Mouse (Mus musculus) midbrain, postnatal 0 days (tissue): ENCODE measurements around the gene Enc1. TPM values are rescaled to one million over a fixed set of nuclear protein-coding genes. Genes with fewer than 3 reads are reported as not detected.
"Not testable (repeated sequence)": the region's sequence is repeated elsewhere in the genome, so short reads cannot be mapped to it uniquely, and the experiment has no call there.

Experiments used
- ATAC-seq: fragments of 200-750 bp; cut with Nextera tagmentation; 2 replicates; pipeline ENCODE4 v1.8.0; 2017; ENCODE audit warnings: moderate number of reproducible peaks, mild to moderate bottlenecking, moderate TSS enrichment, moderate library complexity; ENCODE audit not compliant: low FRiP score
- DNase-seq: peaks from one replicate; pipeline ENCODE4 v3.0.0-alpha.2; 2015; ENCODE audit warnings: low spot score
- H3K27ac ChIP-seq: fragments of 300-500 bp; sonication (generic); 2 replicates; pipeline ENCODE4 v1.5.1; 2014; ENCODE audit warnings: low read depth, mild to moderate bottlenecking, low read length, mixed read lengths
- H3K27me3 ChIP-seq: fragments of 300-500 bp; sonication (generic); 2 replicates; pipeline ENCODE4 v1.6.1; 2014; ENCODE audit warnings: low read length, control low read depth, mixed read lengths; ENCODE audit not compliant: insufficient read depth
- H3K36me3 ChIP-seq: fragments of 300-500 bp; sonication (generic); 2 replicates; pipeline ENCODE4 v1.6.1; 2014; ENCODE audit warnings: low read length, control low read depth, mixed read lengths; ENCODE audit not compliant: insufficient read depth
- H3K4me1 ChIP-seq: fragments of 300-500 bp; sonication (generic); 2 replicates; pipeline ENCODE4 v1.6.1; 2014; ENCODE audit warnings: mild to moderate bottlenecking, control low read depth, antibody characterized with exemption, low read length, mixed read lengths; ENCODE audit not compliant: insufficient read depth
- H3K4me2 ChIP-seq: fragments of 300-500 bp; sonication (generic); 2 replicates; pipeline ENCODE4 v1.6.1; 2014; ENCODE audit warnings: low read depth, mild to moderate bottlenecking, low read length, mixed read lengths; ENCODE audit not compliant: poor library complexity, severe bottlenecking
- H3K4me3 ChIP-seq: fragments of 300-500 bp; sonication (generic); 2 replicates; pipeline ENCODE4 v1.5.1; 2014; ENCODE audit warnings: low read depth, mild to moderate bottlenecking, low read length, moderate library complexity
- H3K9ac ChIP-seq: fragments of 300-500 bp; sonication (generic); replicated peaks from 2 replicates; pipeline ENCODE4 v1.6.1; 2014; ENCODE audit warnings: mild to moderate bottlenecking, low read length, moderate library complexity, mixed read lengths; ENCODE audit not compliant: poor library complexity, severe bottlenecking
- H3K9me3 ChIP-seq: fragments of 300-500 bp; sonication (generic); 2 replicates; pipeline ENCODE4 v1.6.1; 2016; ENCODE audit warnings: low read length, control low read depth
- CTCF ChIP-seq: IDR thresholded peaks from 2 replicates; pipeline ENCODE4 v1.5.1; 2016; ENCODE audit warnings: antibody characterized with exemption, mild to moderate bottlenecking
- whole genome bisulfite sequencing: fragments of 180-500 bp; shearing (Covaris S2); extraction: QIAGEN DNeasy Blood & Tissue Kit; methylation state at CpG from one replicate; pipeline ENCODE4 v1.1.7; 2014; 5-methylcytosine and 5-hydroxymethylcytosine counted together
- polyA plus RNA-seq: library from polyadenylated mRNA; unstranded; fragments of >200 nt; fragmentation: Nextera tagmentation; extraction: Ambion mirVana; gene quantifications from 2 replicates; pipeline ENCODE4 v1.2.1, GENCODE M21; 2015
- total RNA-seq: library from RNA; depleted of rRNA; stranded (reverse); fragments of >200 nt; gene quantifications from 2 replicates; pipeline ENCODE4 v1.2.3, GENCODE M21; 2014

The Enc1 gene
- total and polyA plus RNA-seq, 2 experiments from 2014 or later: 54.2 to 326 TPM

- no peak overlapping the region for H3K4me3 ChIP-seq
- 53% methylated on average over 7 of the region's 8 CpGs for WGBS
- TF ChIP-seq CTCF: no peak
- H3K27ac ChIP-seq: no peak overlapping the region
- DNase-seq (no peak), ATAC-seq (no peak)
- H3K27me3 ChIP-seq: no peaks in the 10 kb centered on the region
- H3K4me2 ChIP-seq: no peak overlapping the region
- H3K9me3 ChIP-seq: no peaks in the 10 kb centered on the region
- no peaks in the 10 kb centered on the region for H3K36me3 ChIP-seq
- H3K9ac ChIP-seq: no peak overlapping the region
- 0 out of 2 replicates have a peak, but pooled peaks cover 4% of the 10 kb centered on the region for H3K4me1 ChIP-seq
Observed at GRCm38 (mm10) chr13:97261549-97261948, 20.6 kb downstream of the Enc1 start.

- H3K4me2 ChIP-seq: no peak overlapping the region
- no peak for DNase-seq
- no peak for TF ChIP-seq CTCF
- ATAC-seq: no peak
- H3K9ac ChIP-seq: no peak overlapping the region
- WGBS: 60% methylated on average over 10 of the region's 10 CpGs
- no peaks in the 10 kb centered on the region for H3K27me3 ChIP-seq
- no peaks in the 10 kb centered on the region for H3K9me3 ChIP-seq
- no peak overlapping the region for H3K27ac ChIP-seq
- H3K36me3 ChIP-seq: no peaks in the 10 kb centered on the region
- no peaks in the 10 kb centered on the region for H3K4me1 ChIP-seq
- H3K4me3 ChIP-seq: no peak overlapping the region
Observed at GRCm38 (mm10) chr13:97262676-97263075, 21.8 kb downstream of the Enc1 start.

- ATAC-seq, H3K4me1 ChIP-seq, DNase-seq, H3K27ac ChIP-seq, H3K9me3 ChIP-seq, H3K36me3 ChIP-seq, H3K27me3 ChIP-seq, H3K9ac ChIP-seq, H3K4me3 ChIP-seq, H3K4me2 ChIP-seq: not testable (repeated sequence)
- 90% methylated on average over 6 of the region's 6 CpGs for WGBS
Observed at GRCm38 (mm10) chr13:97265534-97265933, 24.6 kb downstream of the Enc1 start.

- DNase-seq (no peak), ATAC-seq (no peak)
- no peaks in the 10 kb centered on the region for H3K36me3 ChIP-seq
- H3K4me2 ChIP-seq: no peak overlapping the region
- no peak overlapping the region for H3K9ac ChIP-seq
- H3K9me3 ChIP-seq: no peaks in the 10 kb centered on the region
- no peak overlapping the region for H3K4me3 ChIP-seq
- no peak overlapping the region for H3K27ac ChIP-seq
- 75% methylated on average over 2 of the region's 2 CpGs for WGBS
- H3K27me3 ChIP-seq: no peaks in the 10 kb centered on the region
- no peaks in the 10 kb centered on the region for H3K4me1 ChIP-seq
- no peak for TF ChIP-seq CTCF
Observed at GRCm38 (mm10) chr13:97270723-97271122, 29.8 kb downstream of the Enc1 start.

- WGBS: 82% methylated on average over 6 of the region's 6 CpGs
- no peak overlapping the region for H3K4me2 ChIP-seq
- H3K9ac ChIP-seq: no peak overlapping the region
- no peaks in the 10 kb centered on the region for H3K27me3 ChIP-seq
- DNase-seq (no peak), ATAC-seq (no peak)
- H3K27ac ChIP-seq: no peak overlapping the region
- no peak overlapping the region for H3K4me3 ChIP-seq
- H3K9me3 ChIP-seq: no peaks in the 10 kb centered on the region
- 0 out of 2 replicates have a peak, but pooled peaks cover 5% of the 10 kb centered on the region for H3K4me1 ChIP-seq
- H3K36me3 ChIP-seq: no peaks in the 10 kb centered on the region
- TF ChIP-seq CTCF: no peak
Observed at GRCm38 (mm10) chr13:97271641-97272040, 30.7 kb downstream of the Enc1 start.

GRCm38 (mm10) chr13:97274757-97275156 lies 33.9 kb downstream of the Enc1 start:
- H3K9ac ChIP-seq: no peak overlapping the region
- no peaks in the 10 kb centered on the region for H3K9me3 ChIP-seq
- no peaks in the 10 kb centered on the region for H3K36me3 ChIP-seq
- H3K27me3 ChIP-seq: no peaks in the 10 kb centered on the region
- WGBS: 80% methylated on average over 3 of the region's 3 CpGs
- no peak overlapping the region for H3K27ac ChIP-seq
- no peak for TF ChIP-seq CTCF
- no peak overlapping the region for H3K4me3 ChIP-seq
- ATAC-seq (no peak), DNase-seq (no peak)
- 0 out of 2 replicates have a peak, but pooled peaks cover 5% of the 10 kb centered on the region for H3K4me1 ChIP-seq
- no peak overlapping the region for H3K4me2 ChIP-seq
